ENCODE assay signal across 30 mouse cellular contexts in genomic region chr9:113782362-113783005, GRCm38 (mm10). TPM values are rescaled to one million over a fixed set of nuclear protein-coding genes. Genes with fewer than 3 reads are reported as not detected.
DNase-seq lines count a peak whose midpoint lies in the region; ATAC-seq and TF ChIP-seq lines count a peak whose summit lies in the region.
"Had no signal": no experiment of that assay in that cellular context is flagged by ENCODE, and none has a peak within 500 bp of the region (broad histone marks: within the 10 kb centered on the region; RNA-seq: fewer than 3 reads in every experiment).

No protein-coding gene starts in this region.

- no peak for TF ChIP-seq EP300 in lung, postnatal 0 days (IDR thresholded peaks at IDR 0.05)
- no peak for TF ChIP-seq EP300 in MEL (IDR thresholded peaks at IDR 0.05; ENCODE audit: low read depth in 1 of 2, low read length in 2 of 2)

- H3K27ac ChIP-seq in lung, postnatal 0 days (ENCODE audit: low read length) = no peak overlapping the region
- no peak overlapping the region for H3K27ac ChIP-seq in MEL (ENCODE audit: control insufficient read depth, low read depth, low read length)
- H3K27ac ChIP-seq in bone marrow macrophage, adult 2 months (ENCODE audit: insufficient read depth, low read depth, low read length) = 0 out of 2 replicates have a peak overlapping the region, but pooled peaks have one; percentile 1
- H3K27ac ChIP-seq in left cerebral cortex, adult 2 months = no peak overlapping the region
- H3K27ac ChIP-seq: embryonic facial prominence, embryonic 12.5 days; heart, embryonic 15.5 days; hindbrain, embryonic 14.5 days; limb, embryonic 10.5 days; liver, embryonic 15.5 days; neural tube, embryonic 13.5 days had no signal

- WGBS in lung, postnatal 0 days = 38% methylated on average over 4 of the region's 4 CpGs

- TF ChIP-seq POLR2A in MEL (IDR thresholded peaks at IDR 0.05; ENCODE audit: control insufficient read depth in 1 of 2, insufficient read depth in 1 of 2, low read depth in 1 of 2, low read length in 2 of 2, poor library complexity in 1 of 2) = no peak
- no peak for TF ChIP-seq POLR2A in bone marrow macrophage, adult 2 months (IDR thresholded peaks at IDR 0.05; ENCODE audit: borderline replicate concordance, low read depth, low read length)

- DNase-seq in lung, postnatal 0 days (ENCODE audit: low spot score) = peak; percentile 18
- DNase-seq in lung, postnatal 10 days = no peak
- DNase-seq in MEL (ENCODE audit: low read depth, low spot score) = peak; percentile 39
- no peak for DNase-seq in left cerebral cortex, adult 2 months (ENCODE audit: extremely low spot score in 1 of 2, low spot score in 2 of 2)
- DNase-seq in layer of hippocampus, adult 9-11 months = no peak
- DNase-seq: adrenal gland, postnatal 25 days; B cell, adult 2 months; cerebellum, adult 11 months; cerebellum, postnatal 10 days; gastrocnemius, postnatal 36 days; heart, postnatal 36 days; kidney, adult 2 months; kidney, postnatal 10 days; liver; retina, postnatal 1 day; right cerebral cortex, postnatal 25 days; spleen, adult 18-20 months; thymus, postnatal 14 days had no signal

- no peak overlapping the region for H3K4me2 ChIP-seq in lung, postnatal 0 days (replicated peaks; ENCODE audit: low read depth, low read length)
- H3K4me2 ChIP-seq: embryonic facial prominence, embryonic 12.5 days; heart, embryonic 15.5 days; hindbrain, embryonic 14.5 days; liver, embryonic 15.5 days; neural tube, embryonic 13.5 days had no signal

- no peaks in the 10 kb centered on the region for H3K36me3 ChIP-seq in lung, postnatal 0 days (ENCODE audit: insufficient read depth, low read length)
- H3K36me3 ChIP-seq in MEL (ENCODE audit: control insufficient read depth in 1 of 2, insufficient read depth in 2 of 2, low read length in 2 of 2) = peaks cover 6 to 7% of the 10 kb centered on the region in 2 experiments
- H3K36me3 ChIP-seq: heart, embryonic 15.5 days; liver, embryonic 15.5 days; neural tube, embryonic 13.5 days had no signal

- H3K79me2 ChIP-seq in MEL (ENCODE audit: control insufficient read depth, insufficient read depth, low read length, poor library complexity) = no peaks in the 10 kb centered on the region

- H3K4me1 ChIP-seq in lung, postnatal 0 days (ENCODE audit: insufficient read depth, low read depth, low read length) = no peaks in the 10 kb centered on the region; the same call in 1 of the 2 replicates
- peaks cover 0 to 2% of the 10 kb centered on the region in 2 experiments; a peak in 1 of 4 replicates for H3K4me1 ChIP-seq in MEL (ENCODE audit: control insufficient read depth in 1 of 2, insufficient read depth in 2 of 2, low read length in 2 of 2)
- H3K4me1 ChIP-seq in bone marrow macrophage, adult 2 months (ENCODE audit: control insufficient read depth, insufficient read depth, low read length) = peaks cover 36% of the 10 kb centered on the region
- H3K4me1 ChIP-seq: embryonic facial prominence, embryonic 12.5 days; limb, embryonic 10.5 days; liver, embryonic 15.5 days had no signal

- H3K9ac ChIP-seq in lung, postnatal 0 days (replicated peaks; ENCODE audit: low read depth) = no peak overlapping the region
- H3K9ac ChIP-seq in MEL (ENCODE audit: control insufficient read depth, low read depth, low read length, poor library complexity, severe bottlenecking) = no peak overlapping the region
- H3K9ac ChIP-seq: embryonic facial prominence, embryonic 12.5 days; heart, embryonic 15.5 days; hindbrain, embryonic 14.5 days; liver, embryonic 15.5 days; neural tube, embryonic 13.5 days had no signal

- no peak overlapping the region for H3K4me3 ChIP-seq in lung, postnatal 0 days (ENCODE audit: low read depth, low read length)
- no peak overlapping the region for H3K4me3 ChIP-seq in MEL (ENCODE audit: control insufficient read depth in 1 of 2, insufficient read depth in 1 of 2, low read depth in 2 of 2, low read length in 2 of 2)
- no peak overlapping the region for H3K4me3 ChIP-seq in bone marrow macrophage, adult 2 months (ENCODE audit: insufficient read depth, low read length)
- H3K4me3 ChIP-seq in left cerebral cortex, adult 2 months = no peak overlapping the region
- H3K4me3 ChIP-seq: embryonic facial prominence, embryonic 12.5 days; heart, embryonic 15.5 days; limb, embryonic 10.5 days; liver, embryonic 15.5 days; myocyte; neural tube, embryonic 13.5 days had no signal

- no peaks in the 10 kb centered on the region for H3K27me3 ChIP-seq in lung, postnatal 0 days (replicated peaks; ENCODE audit: insufficient read depth, low read length)
- H3K27me3 ChIP-seq in MEL (ENCODE audit: control insufficient read depth in 1 of 2, insufficient read depth in 2 of 2, low read length in 2 of 2) = no peaks in the 10 kb centered on the region
- H3K27me3 ChIP-seq: CH12.LX; embryonic facial prominence, embryonic 12.5 days; heart, embryonic 15.5 days; liver, embryonic 15.5 days; neural tube, embryonic 13.5 days had no signal

- intact Hi-C loops in left cerebral cortex, adult 2 months (cut with DNase I) = loop anchor here (5.0 kb wide), 1 partner anchor 55 kb away; no protein-coding TSS in a partner anchor

- no peak for TF ChIP-seq CTCF in lung, postnatal 0 days (IDR thresholded peaks at IDR 0.05)
- TF ChIP-seq CTCF in MEL (IDR thresholded peaks at IDR 0.05 in 2 of 3, conservative IDR thresholded peaks at IDR 0.05 in 1 of 3; ENCODE audit: control insufficient read depth in 1 of 3, insufficient read depth in 1 of 3, low read depth in 2 of 3, low read length in 3 of 3, poor library complexity in 1 of 3, severe bottlenecking in 1 of 3) = no peak
- TF ChIP-seq CTCF in bone marrow macrophage, adult 2 months (IDR thresholded peaks at IDR 0.05; ENCODE audit: low read depth, low read length) = no peak
- TF ChIP-seq CTCF in left cerebral cortex, adult 2 months (IDR thresholded peaks at IDR 0.05) = no peak

- ATAC-seq in lung, postnatal 0 days = no peak
- peak; percentile 66 for ATAC-seq in monocyte, adult 5-6 weeks (replicated peaks; ENCODE audit: insufficient number of reproducible peaks, low FRiP score, low TSS enrichment, poor library complexity, severe bottlenecking)
- ATAC-seq: inflammation-experienced regulatory T-cells, adult 6 months had no signal

- TF ChIP-seq RAD21 in MEL (IDR thresholded peaks at IDR 0.05; ENCODE audit: low read depth, low read length) = no peak

- H3K9me3 ChIP-seq in lung, postnatal 0 days (ENCODE audit: low read length) = no peaks in the 10 kb centered on the region
- H3K9me3 ChIP-seq in MEL (replicated peaks; ENCODE audit: insufficient read depth, low read length) = no peaks in the 10 kb centered on the region
- H3K9me3 ChIP-seq: embryonic facial prominence, embryonic 12.5 days; G1E; heart, embryonic 15.5 days; limb, embryonic 10.5 days; liver, embryonic 15.5 days; neural tube, embryonic 13.5 days had no signal

TF ChIP-seq in MEL, 35 proteins besides CTCF, POLR2A, EP300 and RAD21:
- TF ChIP-seq POLR2AphosphoS2 (IDR thresholded peaks at IDR 0.05; ENCODE audit: low read length) (no peak), USF1 (IDR thresholded peaks at IDR 0.05; ENCODE audit: low read depth, low read length) (no peak), MEF2A (IDR thresholded peaks at IDR 0.05; ENCODE audit: extremely low read depth, insufficient replicate concordance, low read depth, low read length, poor library complexity, severe bottlenecking) (no peak), TCF12 (IDR thresholded peaks at IDR 0.05; ENCODE audit: low read depth, low read length) (no peak)

RNA-seq across cellular contexts. Expression of gene Clasp2, which starts 41.2 kb away (rescaled TPM):
- polyA plus RNA-seq in lung, postnatal 0 days (2015; fragmentation: Nextera tagmentation; extraction: Ambion mirVana) = 12.1 and 13.1 TPM in 2 replicates
- total RNA-seq in MEL (2012; rRNA removed) = 30.8 and 33.0 TPM in 2 replicates
- polyA plus RNA-seq in MEL (2012; ENCODE audit: insufficient read depth in 1 of 2, insufficient read length in 2 of 2, low read depth in 1 of 2, low replicate concordance in 2 of 2, missing spikeins in 1 of 2) = 100 to 1,000 TPM in 1 of 2 experiments, 10 to 100 TPM in 1; 28.7 to 209 TPM
- polyA plus RNA-seq in bone marrow macrophage, adult 2 months (2012; ENCODE audit: insufficient read depth, insufficient read length, missing spikeins) = 44.6 and 50.5 TPM in 2 replicates
- 39.7 to 59.4 TPM (median 42.1 TPM) in 3 replicates for total RNA-seq in monocyte, adult 5-6 weeks (2017)
- 100 to 1,000 TPM; 212 TPM for total RNA-seq in left cerebral cortex, adult 2 months (2021)

Comparison
In these comparisons a context has a peak if more than half of its experiments do, and no peak if none do; other contexts are left out.
1. DNase-seq: peak in lung, postnatal 0 days (single experiment) and MEL (single experiment); none in lung, postnatal 10 days (single experiment), left cerebral cortex, adult 2 months (0 of 2) and layer of hippocampus, adult 9-11 months (single experiment).